ENCODE assay signal across 9 mouse cellular contexts in the genomic region with DNA sequence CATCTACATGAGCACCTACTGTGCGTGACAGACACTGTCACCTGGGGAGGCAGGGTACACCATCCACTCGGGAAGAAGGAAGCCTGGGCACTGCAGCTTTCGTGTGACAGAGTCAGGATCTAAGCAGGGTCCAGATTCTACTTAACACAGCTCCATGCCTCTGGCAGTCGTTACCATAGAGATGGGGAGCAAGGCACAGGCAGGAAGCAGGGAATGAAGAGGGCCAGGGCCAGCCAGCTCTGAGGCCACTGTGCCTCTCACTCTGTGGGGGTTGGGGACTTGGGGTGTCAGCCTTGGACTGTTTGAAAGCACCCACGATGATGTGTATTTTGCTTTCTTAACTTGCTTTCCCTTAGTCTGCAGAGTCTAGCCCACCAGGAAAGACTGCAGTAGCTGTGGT. TPM values are rescaled to one million over a fixed set of nuclear protein-coding genes. Genes with fewer than 3 reads are reported as not detected.
DNase-seq lines count a peak whose midpoint lies in the region; ATAC-seq and TF ChIP-seq lines count a peak whose summit lies in the region.
"Had no signal": no experiment of that assay in that cellular context is flagged by ENCODE, and none has a peak within 500 bp of the region (broad histone marks: within the 10 kb centered on the region; RNA-seq: fewer than 3 reads in every experiment).

No protein-coding gene starts in this region.

- peaks cover 12% of the 10 kb centered on the region for H3K4me1 ChIP-seq in heart, adult 2 months (ENCODE audit: control insufficient read depth, insufficient read depth, low read length)
- H3K4me1 ChIP-seq in lung, embryonic 14.5 days (ENCODE audit: insufficient read depth), result no peaks in the 10 kb centered on the region
- H3K4me1 ChIP-seq in hindbrain, postnatal 0 days (ENCODE audit: insufficient read depth, low read length), result peaks cover 4% of the 10 kb centered on the region; the same call in 1 of the 2 replicates
- peaks cover 9% of the 10 kb centered on the region for H3K4me1 ChIP-seq in midbrain, embryonic 15.5 days

- no peak for TF ChIP-seq POLR2A in heart, adult 2 months (IDR thresholded peaks at IDR 0.05; ENCODE audit: insufficient read depth, low read depth, low read length)

- WGBS in heart, adult 2 months, result 64% methylated on average over 5 of the region's 5 CpGs
- 61% methylated on average over 5 of the region's 5 CpGs for WGBS in lung, embryonic 14.5 days
- WGBS in hindbrain, postnatal 0 days, result 32% methylated on average over 5 of the region's 5 CpGs
- 45% methylated on average over 5 of the region's 5 CpGs for WGBS in midbrain, embryonic 15.5 days

- no peaks in the 10 kb centered on the region for H3K9me3 ChIP-seq in lung, embryonic 14.5 days (ENCODE audit: low read depth, low read length)
- H3K9me3 ChIP-seq in hindbrain, postnatal 0 days (ENCODE audit: low read length), result no peaks in the 10 kb centered on the region
- H3K9me3 ChIP-seq in midbrain, embryonic 15.5 days, result no peaks in the 10 kb centered on the region

- no peak overlapping the region for H3K4me3 ChIP-seq in heart, adult 2 months
- no peak overlapping the region for H3K4me3 ChIP-seq in lung, embryonic 14.5 days (ENCODE audit: low read depth, low read length)
- no peak overlapping the region for H3K4me3 ChIP-seq in hindbrain, postnatal 0 days (ENCODE audit: low read length)
- no peak overlapping the region for H3K4me3 ChIP-seq in midbrain, embryonic 15.5 days

- H3K27me3 ChIP-seq in heart, adult 2 months (ENCODE audit: control insufficient read depth, insufficient read depth, low read length), result no peaks in the 10 kb centered on the region
- no peaks in the 10 kb centered on the region for H3K27me3 ChIP-seq in lung, embryonic 14.5 days (ENCODE audit: insufficient read depth, low read length)
- H3K27me3 ChIP-seq in hindbrain, postnatal 0 days (ENCODE audit: insufficient read depth, low read length), result no peaks in the 10 kb centered on the region
- no peaks in the 10 kb centered on the region for H3K27me3 ChIP-seq in midbrain, embryonic 15.5 days (replicated peaks)

- intact Hi-C loops in heart, adult 2 months (cut with DNase I), result no loop called here
- intact Hi-C loops in heart, postnatal 10 days (cut with DNase I), result no loop called here

- ATAC-seq in lung, embryonic 14.5 days (ENCODE audit: insufficient read depth), result no peak; the same call in 1 of the 2 replicates
- ATAC-seq in hindbrain, postnatal 0 days, result peak; percentile 64; the same call in 1 of the 2 replicates
- ATAC-seq in midbrain, embryonic 15.5 days (replicated peaks), result no peak
- ATAC-seq in erythroid progenitor cell, adult 5-6 weeks (replicated peaks; ENCODE audit: low FRiP score, poor library complexity, severe bottlenecking), result no peak

- TF ChIP-seq CTCF in heart, adult 2 months (IDR thresholded peaks at IDR 0.05), result no peak
- no peak for TF ChIP-seq CTCF in lung, embryonic 14.5 days (IDR thresholded peaks at IDR 0.05; ENCODE audit: low read depth)
- no peak for TF ChIP-seq CTCF in hindbrain, postnatal 0 days (IDR thresholded peaks at IDR 0.05; ENCODE audit: low read depth)

- no peaks in the 10 kb centered on the region for H3K79me2 ChIP-seq in heart, adult 2 months (replicated peaks; ENCODE audit: control insufficient read depth, insufficient read depth, low read length)

- TF ChIP-seq EP300 in heart, adult 2 months (IDR thresholded peaks at IDR 0.05; ENCODE audit: insufficient read depth, low read depth, low read length), result no peak

- H3K36me3 ChIP-seq in heart, adult 2 months (ENCODE audit: control insufficient read depth, insufficient read depth, low read length), result no peaks in the 10 kb centered on the region
- H3K36me3 ChIP-seq in lung, embryonic 14.5 days (ENCODE audit: insufficient read depth), result peaks cover 42% of the 10 kb centered on the region
- peaks cover 24% of the 10 kb centered on the region; the same call in 1 of the 2 replicates for H3K36me3 ChIP-seq in hindbrain, postnatal 0 days (ENCODE audit: insufficient read depth, low read length)
- H3K36me3 ChIP-seq in midbrain, embryonic 15.5 days (replicated peaks), result no peaks in the 10 kb centered on the region; the same call in 1 of the 2 replicates

- no peak for DNase-seq in heart, adult 2 months
- DNase-seq in heart, postnatal 10 days, result no peak
- DNase-seq in lung, embryonic 14.5 days, result no peak
- no peak for DNase-seq in lung, postnatal 10 days
- DNase-seq in hindbrain, postnatal 0 days (ENCODE audit: low spot score), result peak; percentile 26
- DNase-seq in thymus, postnatal 10 days (ENCODE audit: low spot score in 2 of 2), result no peak
- DNase-seq: cerebellum, adult 9-11 months had no signal

- H3K4me2 ChIP-seq in lung, embryonic 14.5 days, result no peak overlapping the region
- no peak overlapping the region for H3K4me2 ChIP-seq in hindbrain, postnatal 0 days (ENCODE audit: low read depth, low read length)
- H3K4me2 ChIP-seq in midbrain, embryonic 15.5 days, result no peak overlapping the region

- peak overlapping the region; percentile 74 for H3K27ac ChIP-seq in heart, adult 2 months
- peak overlapping the region; percentile 59 for H3K27ac ChIP-seq in lung, embryonic 14.5 days (ENCODE audit: low read depth)
- H3K27ac ChIP-seq in hindbrain, postnatal 0 days, result 0 out of 2 replicates have a peak overlapping the region, but pooled peaks have one; percentile 36
- H3K27ac ChIP-seq in midbrain, embryonic 15.5 days, result 0 out of 2 replicates have a peak overlapping the region, but pooled peaks have one; percentile 23

- no peak overlapping the region for H3K9ac ChIP-seq in heart, adult 2 months (ENCODE audit: low read depth, low read length)
- no peak overlapping the region for H3K9ac ChIP-seq in lung, embryonic 14.5 days
- no peak overlapping the region for H3K9ac ChIP-seq in hindbrain, postnatal 0 days (replicated peaks; ENCODE audit: low read length)
- no peak overlapping the region for H3K9ac ChIP-seq in midbrain, embryonic 15.5 days

RNA-seq across cellular contexts. Expression of gene Prkab1, which starts 46.1 kb away (rescaled TPM):
- 10 to 100 TPM; 50.6 to 55.5 TPM for total RNA-seq in heart, adult 2 months (2021)
- 64.8 and 69.7 TPM in 2 replicates for polyA plus RNA-seq in heart, adult 2 months (2012; rRNA removed)
- 10 to 100 TPM; 61.9 to 71.1 TPM for total RNA-seq in heart, postnatal 10 days (2021)
- 68.9 and 71.6 TPM in 2 replicates for polyA plus RNA-seq in lung, embryonic 14.5 days (2014; fragmentation: Nextera tagmentation; extraction: Ambion mirVana)
- total RNA-seq in hindbrain, postnatal 0 days (2014; rRNA removed), result 48.9 and 51.0 TPM in 2 replicates
- polyA plus RNA-seq in hindbrain, postnatal 0 days (2015; fragmentation: Nextera tagmentation; extraction: Ambion mirVana), result 46.7 and 47.1 TPM in 2 replicates
- polyA plus RNA-seq in midbrain, embryonic 15.5 days (2015; fragmentation: Nextera tagmentation; extraction: Ambion mirVana), result 59.0 and 59.8 TPM in 2 replicates
- 152 and 176 TPM in 2 replicates for total RNA-seq in erythroid progenitor cell, adult 5-6 weeks (2015; ENCODE audit: low replicate concordance)
- total RNA-seq in erythroid progenitor cell, adult 5-6 weeks (2017; ENCODE audit: low replicate concordance), result 73.6 and 102 TPM in 2 replicates

Comparison
In these comparisons a context has a peak if more than half of its experiments do, and no peak if none do; other contexts are left out.
1. H3K27ac ChIP-seq: peak in every context shown above with its lines; median percentile 74 in heart, adult 2 months; 59 in lung, embryonic 14.5 days; 36 in hindbrain, postnatal 0 days; 23 in midbrain, embryonic 15.5 days.